Mouse (Mus musculus) left cerebral cortex, postnatal 25 days (tissue): ENCODE data around the gene Krt80. TPM values are rescaled to one million over a fixed set of nuclear protein-coding genes. Genes with fewer than 3 reads are reported as not detected.
A peak's percentile ranks its signal among the peaks of the same experiment; 100 is the strongest.

Experiments used
- DNase-seq, 2 experiments: peaks; one replicate each; pipeline ENCODE4 v3.0.0; 2022; ENCODE audit warnings: low spot score in 2 of 2, mixed read lengths in 1 of 2
- intact Hi-C: fragments of 180-260 bp; cut with DNase I; formaldehyde crosslinking; loops from one replicate; pipeline ENCODE4 v1.15.1; 2025
- total RNA-seq, 2 experiments: library from RNA; stranded (reverse); gene quantifications; 2 replicates each; pipeline ENCODE4 v1.2.3; 2021

The Krt80 gene
- total RNA-seq = 1 to 10 TPM; 2.2 to 2.4 TPM

- DNase-seq = no peak
- intact Hi-C loops = no loop called here
Measured at GRCm38 (mm10) chr15:101370101-101370911, at the start of gene Krt80. TSS of gene Krt80 (minus strand) at chr15:101370162.

GRCm38 (mm10) chr15:101418950-101419349 lies 49.0 kb upstream of the Krt80 start:
- intact Hi-C loops = no loop called here
- DNase-seq = peak in 1 of 2 experiments; percentile 24

DNA sequence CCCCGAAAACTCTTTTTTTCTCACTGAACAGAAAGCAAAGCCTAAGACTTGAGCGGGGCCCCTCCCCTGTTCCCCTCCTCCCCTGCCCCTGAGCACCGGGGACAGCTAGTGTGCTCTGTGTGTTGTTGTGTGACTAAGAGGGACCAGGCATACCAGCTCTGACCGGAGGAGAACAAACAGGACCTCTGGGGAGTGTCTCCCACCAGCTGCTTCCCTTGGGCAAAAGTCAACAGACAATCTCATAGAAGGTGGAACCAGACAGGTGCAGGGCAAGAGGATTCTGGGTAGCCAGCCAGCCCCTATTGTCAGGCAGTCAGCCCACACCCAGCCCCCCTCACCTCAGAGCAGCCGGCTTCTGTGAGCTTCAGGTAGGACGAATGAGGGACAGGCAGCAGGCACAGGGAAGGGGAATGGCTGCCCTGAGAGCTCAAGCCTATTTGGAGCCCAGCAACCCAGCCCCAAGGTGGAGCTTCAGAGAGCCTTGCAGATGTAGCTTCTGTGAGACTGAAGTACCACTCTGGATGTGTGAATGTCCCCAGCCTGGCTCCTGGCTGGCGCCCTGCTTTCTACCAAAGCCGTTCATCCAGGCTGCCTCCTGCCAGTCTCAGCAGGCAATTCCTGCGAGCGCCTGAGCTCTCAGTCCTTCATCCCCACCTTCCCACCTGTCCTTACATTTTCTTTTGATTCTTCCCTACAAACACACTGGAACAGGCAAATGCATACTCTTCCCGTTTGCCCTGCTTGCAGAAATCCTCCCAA lies 45.0 kb upstream of the Krt80 start:
- no peak for DNase-seq
- intact Hi-C loops = no loop called here

DNA sequence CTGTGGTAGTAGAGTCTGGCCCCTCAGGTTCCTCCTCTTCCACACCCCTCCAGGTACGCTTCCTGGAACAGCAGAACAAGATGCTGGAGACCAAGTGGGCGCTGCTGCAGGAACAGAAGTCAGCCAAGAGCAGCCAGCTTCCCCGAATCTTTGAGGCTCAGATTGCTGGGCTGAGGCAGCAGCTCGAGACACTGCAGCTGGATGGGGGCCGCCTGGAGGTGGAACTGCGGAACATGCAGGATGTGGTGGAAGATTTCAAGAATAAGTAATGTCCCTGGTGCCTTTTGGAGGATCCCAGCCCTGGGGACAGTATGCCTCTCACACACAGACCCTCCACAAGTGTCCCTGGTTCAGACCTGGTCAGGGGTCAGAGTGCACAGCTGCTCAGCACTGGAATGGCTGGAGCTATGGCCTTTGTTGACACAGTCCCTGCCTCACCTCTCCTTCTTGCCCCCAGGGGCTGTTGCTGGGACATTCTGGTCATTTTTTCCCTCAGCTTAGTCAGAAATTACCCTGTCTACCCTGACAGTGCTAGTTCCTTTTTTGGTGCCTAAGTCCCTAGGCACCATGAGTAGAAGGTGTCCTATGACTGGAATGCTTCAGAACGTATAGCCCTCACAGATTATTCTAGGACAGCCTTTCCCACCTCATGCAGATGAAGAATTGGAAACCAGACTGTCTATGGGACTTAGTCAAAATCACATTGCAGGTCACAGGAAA lies 44.1 kb upstream of the Krt80 start:
- intact Hi-C loops = no loop called here
- DNase-seq = peak in 1 of 2 experiments; percentile 14

DNA sequence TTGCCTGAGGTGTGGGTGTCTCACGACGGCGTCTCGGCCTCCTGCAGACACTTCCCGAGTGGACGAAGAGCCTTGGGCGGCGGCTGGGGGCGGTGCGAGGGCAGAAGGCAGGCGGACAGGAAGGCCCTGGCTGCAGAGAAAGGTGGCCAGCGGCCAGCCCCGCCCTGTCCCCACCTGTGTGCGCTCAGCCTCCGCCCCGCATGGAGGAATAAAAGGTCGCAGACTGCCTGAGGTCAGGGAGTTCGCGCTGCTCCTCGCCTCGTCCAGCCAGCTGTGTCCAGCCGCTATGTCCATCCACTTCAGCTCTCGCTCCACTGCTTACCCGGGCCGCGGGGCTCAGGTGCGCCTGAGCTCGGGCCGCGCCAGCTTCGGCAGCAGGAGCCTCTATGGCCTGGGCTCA lies 42.2 kb upstream of the Krt80 start:
- intact Hi-C loops = no loop called here
- DNase-seq = no peak

DNA sequence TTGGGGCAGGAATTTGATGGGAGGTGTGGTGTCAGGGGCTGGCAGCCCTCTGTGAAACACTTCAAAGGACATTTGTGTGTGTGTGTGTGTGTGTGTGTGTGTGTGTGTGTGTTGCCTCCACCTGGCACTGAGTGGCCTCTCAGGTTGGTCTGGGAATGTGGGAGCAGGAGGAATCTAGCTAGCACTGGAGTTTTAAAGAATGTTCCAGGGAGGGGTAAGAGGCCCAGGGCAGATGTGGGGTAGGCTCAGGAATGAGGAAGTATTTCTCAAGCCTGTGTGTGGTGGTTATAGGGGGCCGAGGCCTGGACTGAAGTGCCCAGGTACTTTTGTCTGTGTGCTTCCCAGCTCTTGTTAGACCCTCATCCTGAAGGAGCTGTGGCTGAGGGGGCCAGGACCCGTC lies 40.8 kb upstream of the Krt80 start, which contains the start of gene Krt7:
Gene Krt7 (plus strand): TSS at position 269 of the 400 bp plus-strand sequence.
- no peak for DNase-seq
- intact Hi-C loops = no loop called here

DNA sequence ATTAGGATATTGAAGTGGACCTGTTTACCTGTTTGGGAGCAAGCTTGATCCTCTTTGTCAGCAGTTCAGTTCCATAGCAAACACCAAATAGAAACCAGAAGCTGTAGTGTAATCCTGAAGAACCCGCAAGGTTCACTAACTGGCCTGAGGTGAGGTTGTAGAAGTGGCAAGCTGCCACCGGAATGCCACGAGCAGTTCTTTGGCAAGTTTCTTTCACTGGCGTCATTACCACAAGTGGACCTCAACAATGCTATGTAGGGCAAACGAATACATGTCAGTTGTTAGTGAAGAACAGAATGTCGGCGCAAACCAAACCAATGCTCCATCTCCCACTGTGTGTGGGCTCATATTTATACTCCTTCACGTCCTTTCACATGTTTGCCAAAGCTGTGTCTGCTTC lies 28.3 kb upstream of the Krt80 start:
- no peak for DNase-seq
- intact Hi-C loops = no loop called here

GRCm38 (mm10) chr15:101397683-101398082 lies 27.7 kb upstream of the Krt80 start:
- intact Hi-C loops = no loop called here
- DNase-seq = no peak

- no peak for DNase-seq
- intact Hi-C loops = no loop called here
Measured at GRCm38 (mm10) chr15:101396921-101397320, 27.0 kb upstream of the Krt80 start.

- no peak for DNase-seq
- intact Hi-C loops = no loop called here
Measured at GRCm38 (mm10) chr15:101396466-101396865, 26.5 kb upstream of the Krt80 start.

- intact Hi-C loops = no loop called here
- DNase-seq = no peak
Measured at GRCm38 (mm10) chr15:101394908-101395307, 24.9 kb upstream of the Krt80 start.

GRCm38 (mm10) chr15:101392251-101392650 lies 22.3 kb upstream of the Krt80 start:
- intact Hi-C loops = no loop called here

GRCm38 (mm10) chr15:101390203-101390602 lies 20.2 kb upstream of the Krt80 start:
- DNase-seq = no peak
- intact Hi-C loops = no loop called here

More at GRCm38 (mm10) chr15:101392251-101392650, 22.3 kb upstream of the Krt80 start:
- DNase-seq = no peak

- DNase-seq = peak in 1 of 2 experiments; percentile 49
- intact Hi-C loops = no loop called here
Measured at GRCm38 (mm10) chr15:101388034-101388541, 18.1 kb upstream of the Krt80 start.

GRCm38 (mm10) chr15:101387176-101387575 lies 17.2 kb upstream of the Krt80 start:
- DNase-seq = peak; percentile 32 to 46
- intact Hi-C loops = loop anchor here (2.0 kb wide), 1 partner anchor 46 kb away; no protein-coding TSS in a partner anchor

GRCm38 (mm10) chr15:101385064-101385463 lies 15.1 kb upstream of the Krt80 start:
- DNase-seq = peak in 1 of 2 experiments; percentile 71
- intact Hi-C loops = no loop called here

GRCm38 (mm10) chr15:101384610-101385009 lies 14.6 kb upstream of the Krt80 start:
- no peak for DNase-seq
- intact Hi-C loops = no loop called here

DNA sequence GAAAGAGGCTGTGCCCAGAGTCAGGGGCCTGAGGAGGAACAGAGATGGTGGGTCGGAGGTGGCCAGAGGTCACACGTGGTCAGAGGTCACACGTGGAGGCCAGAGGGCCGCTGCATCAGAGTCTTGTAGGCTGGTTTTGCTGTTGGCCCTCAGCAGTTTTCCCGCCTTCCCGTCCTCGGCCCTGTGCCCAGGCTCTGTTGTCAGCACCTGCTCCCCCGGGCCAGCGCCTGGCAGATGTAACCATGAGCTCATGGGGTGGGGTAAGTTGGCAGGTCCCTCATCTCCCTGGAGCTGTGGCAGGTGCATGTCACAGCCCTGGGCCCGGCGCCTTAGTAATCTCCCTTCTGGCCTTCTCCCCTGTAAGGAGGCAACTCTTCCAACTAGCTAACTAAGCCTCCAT lies 12.8 kb upstream of the Krt80 start:
- intact Hi-C loops = no loop called here
- no peak for DNase-seq

- no peak for DNase-seq
- intact Hi-C loops = no loop called here
Measured at GRCm38 (mm10) chr15:101381758-101382157, 11.8 kb upstream of the Krt80 start.

- no peak for DNase-seq
- intact Hi-C loops = no loop called here
Measured at GRCm38 (mm10) chr15:101378646-101379045, 8.7 kb upstream of the Krt80 start.
